Comparison of ENCODE assay signal across 19 mouse cellular contexts in the genomic region with DNA sequence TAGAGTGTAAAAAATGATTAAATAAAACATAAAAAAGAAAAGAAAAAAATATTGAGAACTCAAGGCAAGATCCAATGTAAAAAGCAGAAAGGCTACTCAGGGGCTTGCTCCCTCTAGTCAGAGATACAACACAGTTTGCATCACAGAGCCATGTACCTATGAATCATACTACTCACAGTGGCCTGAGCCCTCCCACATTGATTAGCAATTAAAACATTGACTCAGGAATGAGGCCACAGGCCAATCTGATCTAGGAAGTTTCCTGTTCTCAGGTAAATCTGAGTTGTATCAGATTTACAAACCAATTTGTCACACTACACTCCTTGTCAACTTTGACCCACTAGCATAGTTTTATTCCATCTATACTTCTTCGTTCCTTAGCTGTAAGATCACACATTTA.
A peak's percentile ranks its signal among the peaks of the same experiment; 100 is the strongest.
DNase-seq lines count a peak whose midpoint lies in the region; ATAC-seq and TF ChIP-seq lines count a peak whose summit lies in the region.
"Had no signal": no experiment of that assay in that cellular context is flagged by ENCODE, and none has a peak within 500 bp of the region (broad histone marks: within the 10 kb centered on the region; RNA-seq: fewer than 3 reads in every experiment).

No protein-coding gene starts in this region.

- 69% methylated on average over 1 of the region's 1 CpGs for WGBS in stomach, embryonic 16.5 days
- WGBS in stomach, postnatal 0 days: 73% methylated on average over 1 of the region's 1 CpGs
- 87% methylated on average over 1 of the region's 1 CpGs for WGBS in neural tube, embryonic 15.5 days

- no peak for TF ChIP-seq EP300 in stomach, postnatal 0 days (optimal IDR thresholded peaks at IDR 0.05)

- peak; percentile 47; the same call in 1 of the 2 replicates for ATAC-seq in stomach, embryonic 16.5 days (ENCODE audit: insufficient read depth, low FRiP score)
- peak; percentile 95 for ATAC-seq in stomach, postnatal 0 days (ENCODE audit: low FRiP score, low TSS enrichment)
- no peak for ATAC-seq in neural tube, embryonic 15.5 days (ENCODE audit: low FRiP score)
- ATAC-seq: activated CD4-positive, CD25-positive, alpha-beta regulatory T cell, adult 4 months; CD4-positive, CD25-positive, alpha-beta regulatory T cell, adult 4 months; Patski had no signal

- no peak for TF ChIP-seq CTCF in stomach, postnatal 0 days (IDR thresholded peaks at IDR 0.05; ENCODE audit: low read depth)

- no peak overlapping the region for H3K4me2 ChIP-seq in stomach, embryonic 16.5 days (ENCODE audit: low read depth, low read length)
- H3K4me2 ChIP-seq in stomach, postnatal 0 days (replicated peaks; ENCODE audit: low read depth): no peak overlapping the region
- H3K4me2 ChIP-seq in neural tube, embryonic 15.5 days: no peak overlapping the region

- H3K36me3 ChIP-seq in stomach, embryonic 16.5 days (ENCODE audit: control insufficient read depth, insufficient read depth, low read length): no peaks in the 10 kb centered on the region
- H3K36me3 ChIP-seq in stomach, postnatal 0 days (ENCODE audit: control insufficient read depth, insufficient read depth, low read length): no peaks in the 10 kb centered on the region
- no peaks in the 10 kb centered on the region for H3K36me3 ChIP-seq in neural tube, embryonic 15.5 days
- H3K36me3 ChIP-seq: G1E had no signal

- no peaks in the 10 kb centered on the region for H3K27me3 ChIP-seq in stomach, embryonic 16.5 days (ENCODE audit: control insufficient read depth, insufficient read depth, low read length)
- H3K27me3 ChIP-seq in stomach, postnatal 0 days (ENCODE audit: control insufficient read depth, insufficient read depth, low read length): no peaks in the 10 kb centered on the region
- H3K27me3 ChIP-seq in neural tube, embryonic 15.5 days (replicated peaks): no peaks in the 10 kb centered on the region
- H3K27me3 ChIP-seq: CH12.LX, Patski had no signal

- no peak overlapping the region for H3K9ac ChIP-seq in stomach, embryonic 16.5 days (ENCODE audit: low read length)
- no peak overlapping the region for H3K9ac ChIP-seq in stomach, postnatal 0 days (ENCODE audit: low read length)
- H3K9ac ChIP-seq in neural tube, embryonic 15.5 days (replicated peaks): no peak overlapping the region

- no peak overlapping the region for H3K4me3 ChIP-seq in stomach, embryonic 16.5 days (replicated peaks; ENCODE audit: low read length)
- H3K4me3 ChIP-seq in stomach, postnatal 0 days (ENCODE audit: low read depth, low read length): no peak overlapping the region
- no peak overlapping the region for H3K4me3 ChIP-seq in neural tube, embryonic 15.5 days (replicated peaks)

- no peak overlapping the region for H3K27ac ChIP-seq in stomach, embryonic 16.5 days (ENCODE audit: low read length)
- H3K27ac ChIP-seq in stomach, postnatal 0 days (replicated peaks): no peak overlapping the region
- H3K27ac ChIP-seq in neural tube, embryonic 15.5 days (replicated peaks): no peak overlapping the region

- DNase-seq in stomach, postnatal 0 days (ENCODE audit: low spot score): no peak
- no peak for DNase-seq in gastrocnemius, postnatal 25 days
- DNase-seq: adrenal gland, adult 2 months; adrenal gland, adult 8-10 months; adrenal gland, postnatal 10 days; adrenal gland, postnatal 14 days; adrenal gland, postnatal 25 days; adrenal gland, postnatal 36 days; B cell, adult 2 months; cerebellum, adult 11 months; cerebellum, adult 11-12 months; cerebellum, adult 18-20 months had no signal

- no peaks in the 10 kb centered on the region for H3K9me3 ChIP-seq in stomach, embryonic 16.5 days (replicated peaks; ENCODE audit: control insufficient read depth, low read length)
- H3K9me3 ChIP-seq in stomach, postnatal 0 days (ENCODE audit: control insufficient read depth, low read length): no peaks in the 10 kb centered on the region
- H3K9me3 ChIP-seq in neural tube, embryonic 15.5 days (replicated peaks): no peaks in the 10 kb centered on the region

- no peaks in the 10 kb centered on the region for H3K4me1 ChIP-seq in stomach, embryonic 16.5 days (ENCODE audit: control insufficient read depth, insufficient read depth, low read length)
- H3K4me1 ChIP-seq in stomach, postnatal 0 days (replicated peaks; ENCODE audit: control insufficient read depth, insufficient read depth): no peaks in the 10 kb centered on the region
- no peaks in the 10 kb centered on the region for H3K4me1 ChIP-seq in neural tube, embryonic 15.5 days
